Mouse (Mus musculus) lung, postnatal 25 days (tissue): Measurements from ENCODE around the gene Alx1.

Source experiments
- DNase-seq: peaks from one replicate; pipeline ENCODE4 v3.0.0; 2022; ENCODE audit warnings: low spot score

The Alx1 gene

GRCm38 (mm10) chr10:103029730-103030490, at the start of gene Alx1:
Gene Alx1 (minus strand): TSS chr10:103030215.
- DNase-seq, result no peak

- DNase-seq, result no peak
Measured at GRCm38 (mm10) chr10:103049593-103049992, 19.6 kb upstream of the Alx1 start.

DNA sequence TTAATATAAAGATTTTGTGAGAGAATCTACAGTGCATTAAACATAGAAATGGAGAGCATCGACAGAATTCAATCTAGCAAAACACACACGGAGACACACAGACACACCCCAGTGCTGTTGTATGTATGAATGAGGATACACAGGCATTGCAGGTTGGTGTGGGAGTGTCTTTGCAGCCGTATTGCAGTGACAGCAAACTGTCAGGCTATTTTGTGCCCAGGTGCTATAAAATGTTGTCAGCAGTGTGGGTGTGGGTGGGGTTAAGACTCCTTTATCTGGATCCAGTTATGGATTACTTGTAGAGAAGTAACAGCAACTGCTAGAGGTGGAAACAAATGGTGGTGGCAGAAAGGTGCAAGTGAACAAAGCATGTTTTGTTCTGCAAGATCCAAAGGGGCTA, 16.6 kb upstream of the Alx1 start:
- DNase-seq, result no peak

GRCm38 (mm10) chr10:103045019-103045418, 15.0 kb upstream of the Alx1 start:
- DNase-seq, result no peak

DNA sequence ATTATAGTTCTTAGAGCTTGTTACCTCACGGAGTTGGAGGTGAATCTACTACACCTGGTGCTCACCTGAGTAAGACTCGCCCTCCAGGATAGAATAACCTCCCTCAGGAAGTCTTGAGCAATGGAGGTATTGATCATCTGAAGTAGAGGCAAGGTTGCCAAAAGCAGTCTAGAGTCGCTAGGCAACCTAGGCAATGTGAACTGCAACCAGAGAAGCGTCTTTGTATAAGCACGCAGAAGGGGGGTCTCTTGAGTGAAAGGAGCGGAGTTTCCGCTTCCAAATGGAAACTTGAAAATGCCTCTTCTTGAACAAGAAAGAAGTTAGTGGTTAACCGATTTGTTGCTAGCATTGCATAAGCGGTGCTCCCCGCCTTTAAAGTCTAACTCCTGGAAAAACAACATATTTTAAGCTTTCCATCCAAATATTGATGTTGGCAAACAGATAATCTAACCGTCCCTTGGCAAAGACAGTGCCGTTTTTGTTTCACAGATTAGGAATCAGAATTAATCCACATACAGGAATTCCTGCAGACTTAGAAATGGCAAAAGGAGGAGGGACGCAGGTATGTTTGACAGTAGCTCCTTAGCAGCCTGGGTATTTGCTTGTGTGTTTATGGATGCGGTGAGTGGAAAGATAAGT, 5.1 kb upstream of the Alx1 start:
- DNase-seq, result no peak

GRCm38 (mm10) chr10:103030931-103031330, 916 bp upstream of the Alx1 start:
- DNase-seq, result no peak

DNA sequence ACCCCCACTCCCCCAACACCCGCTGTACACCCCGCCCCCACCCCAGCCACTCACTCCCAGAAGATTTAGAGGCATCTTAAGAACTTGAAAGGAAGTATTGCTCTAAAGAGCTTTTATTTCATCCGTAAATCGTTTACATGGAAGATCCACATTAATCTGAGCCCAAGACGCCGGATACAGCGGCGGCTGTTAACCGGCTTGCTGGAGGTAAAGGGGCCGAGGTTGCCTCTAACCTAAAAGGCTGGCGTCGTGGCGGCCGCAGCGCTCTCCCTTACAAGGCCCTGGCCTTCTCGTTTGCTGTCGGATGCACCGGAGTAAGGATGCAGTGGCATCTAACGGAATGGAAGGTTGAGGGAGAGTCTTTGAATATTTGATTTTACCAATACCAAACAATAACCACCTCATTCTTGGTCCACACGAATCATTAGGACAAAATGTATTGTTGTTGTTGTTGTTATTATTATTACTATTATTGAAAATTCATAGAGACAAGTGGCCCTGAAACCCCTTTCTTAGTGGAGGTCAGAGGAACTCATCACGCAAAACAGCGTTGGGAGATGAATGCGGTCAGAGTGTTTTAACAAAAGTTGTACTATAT, 784 bp downstream of the Alx1 start:
- no peak for DNase-seq

DNA sequence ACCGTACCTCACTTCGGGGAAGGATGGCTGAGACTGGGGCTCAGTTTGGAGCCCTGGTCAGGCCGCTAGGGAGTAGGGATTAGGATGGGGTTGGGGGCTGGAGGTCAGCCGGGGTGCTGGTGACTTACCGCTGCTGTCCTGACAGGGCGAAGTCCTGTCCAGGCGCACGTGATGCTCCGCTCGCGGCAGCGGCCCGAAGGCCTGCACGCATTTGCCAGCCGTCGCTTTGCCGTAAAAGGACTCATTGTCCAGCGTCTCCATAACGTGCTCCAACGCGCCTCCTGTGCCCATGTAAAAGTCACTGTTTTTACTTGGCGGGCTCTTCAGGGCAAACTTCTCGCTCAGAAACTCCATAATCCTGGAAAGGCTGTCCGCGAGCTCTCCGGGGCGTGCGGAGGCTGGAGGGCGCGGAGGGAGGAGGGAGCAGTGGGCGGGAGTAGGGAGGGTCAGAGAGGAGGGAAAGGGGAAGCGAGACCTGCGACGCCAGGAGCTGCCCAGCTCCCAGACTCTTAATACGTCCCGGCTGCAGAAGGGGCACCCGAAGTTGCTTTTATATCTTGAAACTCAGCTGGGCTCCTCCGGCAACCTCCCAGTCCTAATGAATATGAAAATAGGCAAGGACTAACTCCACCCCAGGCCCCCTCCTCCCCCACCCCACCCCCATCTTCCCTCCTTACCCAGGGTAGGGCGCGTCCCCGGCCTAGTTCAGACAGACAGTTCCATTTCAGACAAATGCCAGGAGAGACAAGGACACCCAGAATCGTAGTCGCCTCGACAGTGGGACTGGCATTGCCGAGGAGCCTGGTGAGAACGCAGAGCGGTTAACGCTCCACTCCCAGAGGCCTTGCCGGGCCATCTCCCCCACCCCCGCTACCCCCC, 1.5 kb downstream of the Alx1 start:
- DNase-seq, result no peak

GRCm38 (mm10) chr10:103027931-103028252, 2.1 kb downstream of the Alx1 start:
- no peak for DNase-seq

DNA sequence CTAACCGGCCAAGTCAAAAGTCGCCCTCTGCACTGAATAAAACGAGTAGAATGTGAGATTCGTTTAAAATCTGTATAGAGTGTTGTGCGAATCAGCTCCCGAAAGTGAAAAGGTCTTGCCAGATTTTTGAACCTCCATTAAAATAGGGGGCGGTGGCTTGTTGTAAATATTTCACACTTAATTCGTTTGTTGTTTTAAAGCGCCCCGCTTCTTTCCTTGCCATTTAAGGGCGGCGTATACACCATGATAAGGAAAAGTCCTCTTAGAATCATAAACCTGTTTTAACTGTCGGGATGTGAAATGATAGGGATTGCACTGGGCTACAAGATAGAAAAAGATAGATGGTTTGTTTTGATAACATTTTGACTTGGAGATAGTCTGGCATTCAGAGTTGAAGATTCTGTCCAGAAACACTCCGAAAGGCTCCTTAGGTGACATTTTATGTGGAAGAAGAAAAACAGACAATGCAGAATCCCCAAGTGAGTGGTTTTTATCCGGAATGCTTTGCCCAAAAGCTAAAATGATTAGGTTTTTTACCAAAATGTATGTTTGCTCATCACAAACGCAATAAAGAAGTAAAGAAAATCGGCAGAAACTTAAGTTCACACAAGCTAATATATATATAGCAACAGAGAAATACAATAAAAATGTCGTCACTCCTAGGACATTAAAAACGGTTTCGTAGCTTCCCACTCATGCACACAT, 2.6 kb downstream of the Alx1 start:
- DNase-seq, result no peak

GRCm38 (mm10) chr10:103026636-103027225, 3.3 kb downstream of the Alx1 start:
- no peak for DNase-seq

- DNase-seq, result no peak
Measured at GRCm38 (mm10) chr10:103002556-103002955, 27.5 kb downstream of the Alx1 start.

GRCm38 (mm10) chr10:103000902-103001301, 29.1 kb downstream of the Alx1 start:
- no peak for DNase-seq

GRCm38 (mm10) chr10:102999584-102999983, 30.4 kb downstream of the Alx1 start:
- DNase-seq, result no peak

- no peak for DNase-seq
Measured at GRCm38 (mm10) chr10:102975106-102975505, 54.9 kb downstream of the Alx1 start.

GRCm38 (mm10) chr10:102959602-102960001, 70.4 kb downstream of the Alx1 start:
- no peak for DNase-seq
